Mouse (Mus musculus): Measurements from ENCODE around the gene Arhgef16.
A peak's percentile ranks its signal among the peaks of the same experiment; 100 is the strongest.

GRCm38 (mm10) chr4:154246115-154247040, 55.1 kb downstream of the Arhgef16 start:
- TF ChIP-seq POLR2A (IDR thresholded peaks at IDR 0.05; ENCODE audit: borderline replicate concordance, extremely low read depth, insufficient read depth, insufficient read length, poor library complexity, severe bottlenecking) (no peak), CTCF (IDR thresholded peaks at IDR 0.05; ENCODE audit: borderline replicate concordance, extremely low read depth, insufficient read depth, insufficient read length) (peak; percentile 98)
